Mouse (Mus musculus) heart, postnatal 25 days (tissue): ENCODE measurements around the gene Slc4a1. TPM values are rescaled to one million over a fixed set of nuclear protein-coding genes. Genes with fewer than 3 reads are reported as not detected.
"Not testable (repeated sequence)": the region's sequence is repeated elsewhere in the genome, so short reads cannot be mapped to it uniquely, and the experiment has no call there.

ENCODE experiments used
- DNase-seq: peaks from one replicate; pipeline ENCODE4 v3.0.0; 2022; ENCODE audit warnings: low spot score
- intact Hi-C: fragments of 180-260 bp; cut with DNase I; formaldehyde crosslinking; loops from one replicate; pipeline ENCODE4 v1.15.1; 2025
- total RNA-seq, 2 experiments: library from RNA; stranded (reverse); gene quantifications; 2 replicates each; pipeline ENCODE4 v1.2.3; 2021

The Slc4a1 gene
- total RNA-seq = 1 to 10 TPM; 5.3 to 9.5 TPM

- intact Hi-C loops = not testable (repeated sequence)
Observed at GRCm38 (mm10) chr11:102366103-102366502, at the start of gene Slc4a1. Gene Slc4a1 (minus strand): TSS chr11:102366203.

GRCm38 (mm10) chr11:102415034-102415802 lies 49.2 kb upstream of the Slc4a1 start:
- intact Hi-C loops = no loop called here
- no peak for DNase-seq

More at GRCm38 (mm10) chr11:102366103-102366502, at the start of gene Slc4a1:
- not testable (repeated sequence) for DNase-seq

- no peak for DNase-seq
- intact Hi-C loops = no loop called here
Observed at GRCm38 (mm10) chr11:102413059-102413458, 47.1 kb upstream of the Slc4a1 start.

- intact Hi-C loops = loop anchor here (1.0 kb wide), 1 partner anchor 102 kb away; no protein-coding TSS in a partner anchor
- DNase-seq = peak; percentile 77
Observed at GRCm38 (mm10) chr11:102411704-102412103, 45.7 kb upstream of the Slc4a1 start.

- no peak for DNase-seq
- intact Hi-C loops = loop anchor here (1.0 kb wide), 1 partner anchor 102 kb away; no protein-coding TSS in a partner anchor
Observed at GRCm38 (mm10) chr11:102411061-102411460, 45.1 kb upstream of the Slc4a1 start.

- intact Hi-C loops, DNase-seq: not testable (repeated sequence)
Observed at GRCm38 (mm10) chr11:102410345-102410744, 44.3 kb upstream of the Slc4a1 start.

- intact Hi-C loops = loop anchor here (1.0 kb wide), 1 partner anchor 19 kb away; no protein-coding TSS in a partner anchor
- no peak for DNase-seq
Observed at GRCm38 (mm10) chr11:102409795-102410330, 43.9 kb upstream of the Slc4a1 start.

GRCm38 (mm10) chr11:102408888-102409794 lies 43.1 kb upstream of the Slc4a1 start:
- intact Hi-C loops = loop anchor here (1.0 kb wide), 1 partner anchor 20 kb away; no protein-coding TSS in a partner anchor
- no peak for DNase-seq

GRCm38 (mm10) chr11:102408344-102408876 lies 42.4 kb upstream of the Slc4a1 start:
- peak; percentile 97 for DNase-seq
- intact Hi-C loops = no loop called here

GRCm38 (mm10) chr11:102407834-102408215 lies 41.8 kb upstream of the Slc4a1 start, which contains the start of gene Slc25a39:
Gene Slc25a39 (minus strand): TSS chr11:102407946.
- DNase-seq = no peak
- intact Hi-C loops = loop anchor here (1.0 to 2.0 kb wide), 2 partner anchors 69 to 90 kb away; no protein-coding TSS in a partner anchor

- intact Hi-C loops = loop anchor here (1.0 to 2.0 kb wide), 2 partner anchors 68 to 89 kb away; no protein-coding TSS in a partner anchor
- DNase-seq = peak; percentile 85
Observed at GRCm38 (mm10) chr11:102406900-102407833, 41.2 kb upstream of the Slc4a1 start.

GRCm38 (mm10) chr11:102406401-102406800 lies 40.4 kb upstream of the Slc4a1 start:
- DNase-seq = no peak
- intact Hi-C loops = loop anchor here (2.0 kb wide), 1 partner anchor 68 kb away; no protein-coding TSS in a partner anchor

- intact Hi-C loops = loop anchor here (2.0 kb wide), 1 partner anchor 67 kb away; no protein-coding TSS in a partner anchor
- no peak for DNase-seq
Observed at GRCm38 (mm10) chr11:102405544-102406285, 39.7 kb upstream of the Slc4a1 start.

- no peak for DNase-seq
- intact Hi-C loops = no loop called here
Observed at GRCm38 (mm10) chr11:102404161-102405010, 38.4 kb upstream of the Slc4a1 start.

- intact Hi-C loops = no loop called here
- DNase-seq = no peak
Observed at GRCm38 (mm10) chr11:102403657-102404056, 37.7 kb upstream of the Slc4a1 start.

- intact Hi-C loops = no loop called here
Observed at GRCm38 (mm10) chr11:102401898-102402500, 36.0 kb upstream of the Slc4a1 start.

More at GRCm38 (mm10) chr11:102401898-102402500, 36.0 kb upstream of the Slc4a1 start:
- no peak for DNase-seq
